Mouse (Mus musculus) midbrain, postnatal 0 days (tissue): Measurements from ENCODE around the gene Sipa1l3. TPM values are rescaled to one million over a fixed set of nuclear protein-coding genes. Genes with fewer than 3 reads are reported as not detected.

ENCODE experiments used
- ATAC-seq: fragments of 200-750 bp; cut with Nextera tagmentation; 2 replicates; pipeline ENCODE4 v1.8.0; 2017; ENCODE audit warnings: moderate number of reproducible peaks, mild to moderate bottlenecking, moderate TSS enrichment, moderate library complexity; ENCODE audit not compliant: low FRiP score
- DNase-seq: peaks from one replicate; pipeline ENCODE4 v3.0.0-alpha.2; 2015; ENCODE audit warnings: low spot score
- H3K27ac ChIP-seq: fragments of 300-500 bp; sonication (generic); 2 replicates; pipeline ENCODE4 v1.5.1; 2014; ENCODE audit warnings: low read depth, mild to moderate bottlenecking, low read length, mixed read lengths
- H3K27me3 ChIP-seq: fragments of 300-500 bp; sonication (generic); 2 replicates; pipeline ENCODE4 v1.6.1; 2014; ENCODE audit warnings: low read length, control low read depth, mixed read lengths; ENCODE audit not compliant: insufficient read depth
- H3K36me3 ChIP-seq: fragments of 300-500 bp; sonication (generic); 2 replicates; pipeline ENCODE4 v1.6.1; 2014; ENCODE audit warnings: low read length, control low read depth, mixed read lengths; ENCODE audit not compliant: insufficient read depth
- H3K4me1 ChIP-seq: fragments of 300-500 bp; sonication (generic); 2 replicates; pipeline ENCODE4 v1.6.1; 2014; ENCODE audit warnings: mild to moderate bottlenecking, control low read depth, antibody characterized with exemption, low read length, mixed read lengths; ENCODE audit not compliant: insufficient read depth
- H3K4me2 ChIP-seq: fragments of 300-500 bp; sonication (generic); 2 replicates; pipeline ENCODE4 v1.6.1; 2014; ENCODE audit warnings: low read depth, mild to moderate bottlenecking, low read length, mixed read lengths; ENCODE audit not compliant: poor library complexity, severe bottlenecking
- H3K4me3 ChIP-seq: fragments of 300-500 bp; sonication (generic); 2 replicates; pipeline ENCODE4 v1.5.1; 2014; ENCODE audit warnings: low read depth, mild to moderate bottlenecking, low read length, moderate library complexity
- H3K9ac ChIP-seq: fragments of 300-500 bp; sonication (generic); replicated peaks from 2 replicates; pipeline ENCODE4 v1.6.1; 2014; ENCODE audit warnings: mild to moderate bottlenecking, low read length, moderate library complexity, mixed read lengths; ENCODE audit not compliant: poor library complexity, severe bottlenecking
- H3K9me3 ChIP-seq: fragments of 300-500 bp; sonication (generic); 2 replicates; pipeline ENCODE4 v1.6.1; 2016; ENCODE audit warnings: low read length, control low read depth
- CTCF ChIP-seq: IDR thresholded peaks from 2 replicates; pipeline ENCODE4 v1.5.1; 2016; ENCODE audit warnings: antibody characterized with exemption, mild to moderate bottlenecking
- WGBS: fragments of 180-500 bp; shearing (Covaris S2); extraction: QIAGEN DNeasy Blood & Tissue Kit; methylation state at CpG from one replicate; pipeline ENCODE4 v1.1.7; 2014; 5-methylcytosine and 5-hydroxymethylcytosine counted together
- polyA plus RNA-seq: library from polyadenylated mRNA; unstranded; fragments of >200 nt; fragmentation: Nextera tagmentation; extraction: Ambion mirVana; gene quantifications from 2 replicates; pipeline ENCODE4 v1.2.1, GENCODE M21; 2015
- total RNA-seq: library from RNA; depleted of rRNA; stranded (reverse); fragments of >200 nt; gene quantifications from 2 replicates; pipeline ENCODE4 v1.2.3, GENCODE M21; 2014

Sipa1l3 gene
- total and polyA plus RNA-seq, 2 experiments from 2014 or later, result 13.9 to 80.7 TPM

- H3K27me3 ChIP-seq, result no peaks in the 10 kb centered on the region
- DNase-seq (no peak), ATAC-seq (no peak)
- no peaks in the 10 kb centered on the region for H3K9me3 ChIP-seq
- TF ChIP-seq CTCF, result no peak
- no peak overlapping the region for H3K4me2 ChIP-seq
- 36% methylated on average over 7 of the region's 7 CpGs for WGBS
- no peaks in the 10 kb centered on the region for H3K36me3 ChIP-seq
- no peak overlapping the region for H3K27ac ChIP-seq
- H3K9ac ChIP-seq, result no peak overlapping the region
- peaks cover 11% of the 10 kb centered on the region; the same call in 1 of the 2 replicates for H3K4me1 ChIP-seq
- no peak overlapping the region for H3K4me3 ChIP-seq
Measured at GRCm38 (mm10) chr7:29454965-29455364, 63.5 kb downstream of the Sipa1l3 start.

DNA sequence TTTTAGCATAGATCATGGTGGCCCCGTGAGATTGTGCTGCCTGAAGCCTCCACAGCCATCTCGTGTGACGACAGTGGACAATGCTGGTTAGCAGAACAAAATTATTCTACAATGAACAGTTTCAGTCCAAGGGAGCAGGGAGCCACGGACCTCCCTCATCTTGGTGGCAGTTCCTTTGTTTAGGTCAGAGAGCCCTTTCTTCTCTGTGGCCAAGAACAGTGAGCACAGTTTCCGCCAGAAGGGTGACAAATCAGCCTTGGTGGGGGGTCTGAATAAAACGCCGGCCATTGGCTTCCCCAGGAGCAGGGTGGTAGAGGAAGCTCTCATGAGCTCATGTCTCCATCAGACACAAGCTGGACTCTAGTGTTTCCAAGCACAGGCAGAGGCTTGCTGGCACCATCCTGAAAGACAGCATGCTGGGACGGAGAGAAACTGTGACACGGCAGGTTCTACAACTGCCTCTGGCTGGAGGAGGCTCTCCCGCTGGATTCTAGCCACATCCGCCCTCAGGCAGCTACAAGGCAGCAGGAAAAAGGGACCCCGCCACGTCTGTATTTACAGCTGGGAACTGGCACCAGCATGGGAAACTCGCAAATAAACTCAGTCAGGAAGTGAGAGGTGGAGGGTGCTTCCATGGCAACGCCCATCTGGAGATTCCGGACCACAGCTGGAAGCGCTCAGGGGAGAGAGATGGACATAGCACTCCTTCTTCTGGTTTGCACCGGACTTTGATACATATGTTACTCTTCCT lies 65.3 kb downstream of the Sipa1l3 start:
- Histone ChIP-seq H3K9ac (no peak overlapping the region), H3K27me3 (no peaks in the 10 kb centered on the region), H3K36me3 (no peaks in the 10 kb centered on the region), H3K4me2 (no peak overlapping the region), H3K27ac (peak overlapping the region; percentile 63), H3K4me1 (peaks cover 11% of the 10 kb centered on the region; the same call in 1 of the 2 replicates), H3K4me3 (no peak overlapping the region), H3K9me3 (no peaks in the 10 kb centered on the region)
- ATAC-seq, result peak; percentile 75
- WGBS, result 12% methylated on average over 18 of the region's 18 CpGs
- peak; percentile 84 for DNase-seq
- no peak for TF ChIP-seq CTCF

DNA sequence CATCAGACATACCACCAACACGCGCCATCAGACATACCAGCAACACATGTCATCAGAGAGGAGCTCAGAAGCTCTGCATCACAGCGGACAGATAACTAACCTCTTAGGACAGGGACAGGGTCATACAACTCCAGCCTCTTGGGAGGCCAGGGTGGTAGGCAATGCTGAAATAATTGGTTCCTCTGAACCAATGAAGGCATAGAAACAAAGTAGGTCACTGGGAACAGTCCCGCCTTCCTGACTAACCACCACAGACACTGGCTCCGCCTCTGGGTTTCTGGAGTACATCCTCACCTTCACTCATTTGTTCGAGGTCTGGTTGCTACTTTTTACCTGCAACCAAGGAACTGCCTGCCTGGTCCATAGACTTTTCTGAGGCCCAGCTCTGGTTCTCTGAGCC lies 66.1 kb downstream of the Sipa1l3 start:
- no peak overlapping the region for H3K4me3 ChIP-seq
- TF ChIP-seq CTCF, result no peak
- DNase-seq (peak; percentile 20), ATAC-seq (no peak)
- H3K36me3 ChIP-seq, result no peaks in the 10 kb centered on the region
- peaks cover 11% of the 10 kb centered on the region; the same call in 1 of the 2 replicates for H3K4me1 ChIP-seq
- no peak overlapping the region for H3K9ac ChIP-seq
- no peaks in the 10 kb centered on the region for H3K9me3 ChIP-seq
- no peak overlapping the region for H3K4me2 ChIP-seq
- 0 out of 2 replicates have a peak overlapping the region, but pooled peaks have one; percentile 63 for H3K27ac ChIP-seq
- 87% methylated on average over 6 of the region's 6 CpGs for WGBS
- no peaks in the 10 kb centered on the region for H3K27me3 ChIP-seq

DNA sequence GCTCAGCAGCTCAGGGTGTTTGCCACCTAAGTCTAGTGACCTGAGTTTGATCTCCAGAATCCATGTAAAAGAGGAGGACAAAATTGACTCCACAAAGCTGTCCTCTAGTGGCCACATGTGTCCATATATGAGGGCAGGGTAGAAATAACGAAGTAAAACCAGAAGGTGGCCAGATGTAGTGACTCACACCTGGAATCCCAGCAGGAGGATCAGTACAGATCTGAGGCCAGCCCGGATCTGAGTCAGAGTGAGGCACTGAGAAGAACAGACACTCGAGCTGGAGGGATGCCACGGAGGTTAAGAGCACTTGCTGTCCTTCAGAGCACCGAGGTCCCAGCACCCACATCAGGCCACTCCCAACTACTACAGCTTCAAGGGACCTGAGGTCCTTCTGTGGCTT lies 68.3 kb downstream of the Sipa1l3 start:
- no peak overlapping the region for H3K4me2 ChIP-seq
- no peak for DNase-seq
- peaks cover 11% of the 10 kb centered on the region; the same call in 1 of the 2 replicates for H3K4me1 ChIP-seq
- WGBS, result 84% methylated on average over 5 of the region's 5 CpGs
- no peaks in the 10 kb centered on the region for H3K27me3 ChIP-seq
- no peaks in the 10 kb centered on the region for H3K9me3 ChIP-seq
- no peak for ATAC-seq
- H3K4me3 ChIP-seq, result no peak overlapping the region
- no peaks in the 10 kb centered on the region for H3K36me3 ChIP-seq
- TF ChIP-seq CTCF, result no peak
- no peak overlapping the region for H3K27ac ChIP-seq
- H3K9ac ChIP-seq, result no peak overlapping the region

- no peak overlapping the region for H3K9ac ChIP-seq
- WGBS, result 93% methylated on average over 6 of the region's 6 CpGs
- no peak overlapping the region for H3K4me2 ChIP-seq
- no peaks in the 10 kb centered on the region for H3K9me3 ChIP-seq
- no peak for DNase-seq
- H3K36me3 ChIP-seq, result no peaks in the 10 kb centered on the region
- H3K4me1 ChIP-seq, result peaks cover 11% of the 10 kb centered on the region; the same call in 1 of the 2 replicates
- H3K27me3 ChIP-seq, result no peaks in the 10 kb centered on the region
- H3K4me3 ChIP-seq, result no peak overlapping the region
- no peak for ATAC-seq
- no peak for TF ChIP-seq CTCF
- H3K27ac ChIP-seq, result no peak overlapping the region
Measured at GRCm38 (mm10) chr7:29448830-29449229, 69.6 kb downstream of the Sipa1l3 start.

DNA sequence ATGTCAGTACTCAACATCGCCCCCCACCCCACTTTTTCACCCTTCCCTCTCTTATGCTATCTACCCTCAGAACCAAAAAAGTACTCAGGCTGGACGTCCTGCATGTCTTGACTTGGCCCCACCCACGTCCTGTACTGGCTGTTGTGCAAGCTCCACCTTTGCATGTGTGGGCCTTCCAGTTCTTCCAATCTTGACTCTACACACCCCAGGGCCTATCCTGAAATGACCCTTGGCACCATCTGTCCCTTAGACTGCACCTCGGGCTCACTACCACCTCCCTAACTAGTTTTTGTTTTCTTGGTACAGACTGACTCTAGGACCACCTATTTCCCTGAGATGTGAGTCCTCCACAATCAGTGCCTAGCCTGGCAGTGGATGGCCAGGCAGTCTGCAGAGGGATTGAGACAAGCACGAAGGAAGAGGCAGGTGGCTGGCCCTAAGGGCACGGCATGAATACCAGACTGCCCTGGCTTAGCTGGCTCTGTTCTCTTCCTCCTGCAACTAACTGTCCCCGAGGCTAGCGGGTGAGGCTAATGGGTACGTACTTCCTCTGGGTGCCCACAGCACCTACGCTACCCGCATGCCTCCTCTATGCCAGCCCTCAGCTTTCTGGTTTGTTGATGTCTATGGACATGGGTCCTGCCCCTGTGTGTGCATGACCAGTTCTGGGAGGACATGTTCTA lies 71.2 kb downstream of the Sipa1l3 start:
- no peaks in the 10 kb centered on the region for H3K4me1 ChIP-seq
- H3K9me3 ChIP-seq, result no peaks in the 10 kb centered on the region
- TF ChIP-seq CTCF, result no peak
- H3K9ac ChIP-seq, result no peak overlapping the region
- H3K27me3 ChIP-seq, result no peaks in the 10 kb centered on the region
- H3K4me3 ChIP-seq, result no peak overlapping the region
- no peak overlapping the region for H3K27ac ChIP-seq
- no peak overlapping the region for H3K4me2 ChIP-seq
- 87% methylated on average over 11 of the region's 11 CpGs for WGBS
- no peaks in the 10 kb centered on the region for H3K36me3 ChIP-seq
- ATAC-seq (no peak), DNase-seq (no peak)
